Mouse (Mus musculus) CH12.LX (cell line): ENCODE measurements around the gene Phex. TPM values are rescaled to one million over a fixed set of nuclear protein-coding genes. Genes with fewer than 3 reads are reported as not detected.

ENCODE experiments used
- DNase-seq: peaks from one replicate; pipeline ENCODE4 v3.0.0-alpha.2; 2013; ENCODE audit errors: extremely low read depth
- H3K27ac ChIP-seq: 2 replicates; pipeline ENCODE4 v1.5.1; 2012; ENCODE audit warnings: low read depth, mild to moderate bottlenecking, control low read depth, moderate library complexity; ENCODE audit not compliant: insufficient read depth
- H3K27me3 ChIP-seq: replicated peaks from 2 replicates; pipeline ENCODE3; 2012; ENCODE audit warnings: inconsistent platforms
- H3K36me3 ChIP-seq, 2 experiments: replicated peaks in 1 of 2; 2 replicates each; pipeline versions ENCODE3 to v1.6.1; 2012; ENCODE audit warnings: inconsistent platforms in 1 of 2, low read length in 1 of 2, mild to moderate bottlenecking in 1 of 2, mixed read lengths in 1 of 2, moderate library complexity in 1 of 2; ENCODE audit not compliant: control insufficient read depth in 1 of 2, insufficient read depth in 1 of 2
- H3K4me1 ChIP-seq, 2 experiments: 2 replicates each; pipeline ENCODE4 v1.6.1; 2012; ENCODE audit warnings: inconsistent platforms in 1 of 2, moderate library complexity in 1 of 2; ENCODE audit not compliant: insufficient read depth in 2 of 2, control insufficient read depth in 1 of 2
- H3K4me2 ChIP-seq: 2 replicates; pipeline ENCODE4 v1.6.1; 2012; ENCODE audit warnings: low read depth, mild to moderate bottlenecking, control low read depth; ENCODE audit not compliant: poor library complexity, insufficient read depth, severe bottlenecking
- H3K4me3 ChIP-seq, 3 experiments: fragments of 150-350 bp in 1 of 3; sonication (generic) in 1 of 3; replicated peaks in 1 of 3; 2 replicates each; pipeline versions ENCODE3 to v1.5.1; 2011 to 2012; ENCODE audit warnings: low read depth in 2 of 3, low read length in 2 of 3, mild to moderate bottlenecking in 2 of 3, moderate library complexity in 2 of 3, control low read depth in 1 of 3, improper control_type of control experiment in 1 of 3, inconsistent platforms in 1 of 3, mixed read lengths in 1 of 3; ENCODE audit not compliant: poor library complexity in 1 of 3
- H3K79me2 ChIP-seq: replicated peaks from 2 replicates; pipeline ENCODE4 v1.6.1; 2012; ENCODE audit warnings: mild to moderate bottlenecking, moderate library complexity; ENCODE audit not compliant: control insufficient read depth, poor library complexity, insufficient read depth, severe bottlenecking; ENCODE audit errors: extremely low read depth
- H3K9ac ChIP-seq: 2 replicates; pipeline ENCODE4 v1.6.1; 2012; ENCODE audit warnings: low read depth, mild to moderate bottlenecking, control low read depth, moderate library complexity; ENCODE audit not compliant: insufficient read depth
- H3K9me3 ChIP-seq: replicated peaks from 2 replicates; pipeline ENCODE3; 2012; ENCODE audit warnings: low read length, inconsistent platforms, mixed read lengths
- BHLHE40 ChIP-seq: IDR thresholded peaks from 2 replicates; pipeline ENCODE4 v1.6.1; 2011; ENCODE audit warnings: mild to moderate bottlenecking, low read depth, low read length, improper control_type of control experiment
- E2F4 ChIP-seq: IDR thresholded peaks from 2 replicates; pipeline ENCODE4 v1.6.1; 2011; ENCODE audit warnings: low read depth, low read length, improper control_type of control experiment; ENCODE audit not compliant: insufficient replicate concordance
- EP300 ChIP-seq: IDR thresholded peaks from 2 replicates; pipeline ENCODE4 v1.6.1; 2011; ENCODE audit warnings: low read length, improper control_type of control experiment
- HCFC1 ChIP-seq: IDR thresholded peaks from 2 replicates; pipeline ENCODE4 v1.6.1; 2012; ENCODE audit warnings: low read depth, mild to moderate bottlenecking, inconsistent platforms, low read length, improper control_type of control experiment
- IRF4 ChIP-seq: IDR thresholded peaks from 2 replicates; pipeline ENCODE4 v1.6.1; 2014; ENCODE audit warnings: low read depth, mild to moderate bottlenecking, inconsistent platforms, low read length, improper control_type of control experiment
- MAZ ChIP-seq: IDR thresholded peaks from 2 replicates; pipeline ENCODE4 v1.6.1; 2012; ENCODE audit warnings: low read depth, mild to moderate bottlenecking, inconsistent platforms, low read length, improper control_type of control experiment, moderate library complexity
- MEF2A ChIP-seq: IDR thresholded peaks from 2 replicates; pipeline ENCODE4 v1.6.1; 2014; ENCODE audit warnings: low read depth, mild to moderate bottlenecking, inconsistent platforms, low read length, improper control_type of control experiment, borderline replicate concordance
- MXI1 ChIP-seq: IDR thresholded peaks from 2 replicates; pipeline ENCODE4 v1.6.1; 2011; ENCODE audit warnings: mild to moderate bottlenecking, low read depth, low read length, improper control_type of control experiment
- MYC ChIP-seq: IDR thresholded peaks from 2 replicates; pipeline ENCODE4 v1.6.1; 2011; ENCODE audit warnings: low read depth, mild to moderate bottlenecking, improper control_type of control experiment, low read length
- NRF1 ChIP-seq: IDR thresholded peaks from 2 replicates; pipeline ENCODE4 v1.6.1; 2014; ENCODE audit warnings: low read depth, mild to moderate bottlenecking, inconsistent platforms, low read length, improper control_type of control experiment, moderate library complexity
- PAX5 ChIP-seq: IDR thresholded peaks from 2 replicates; pipeline ENCODE4 v1.6.1; 2012; ENCODE audit warnings: low read length, inconsistent platforms, mixed read lengths
- RAD21 ChIP-seq: IDR thresholded peaks from 2 replicates; pipeline ENCODE4 v1.6.1; 2011; ENCODE audit warnings: low read depth, mild to moderate bottlenecking, low read length, improper control_type of control experiment, moderate library complexity
- RCOR1 ChIP-seq: conservative IDR thresholded peaks from 2 replicates; pipeline ENCODE4 v1.6.1; 2012; ENCODE audit warnings: low read depth, mild to moderate bottlenecking, inconsistent platforms, low read length, improper control_type of control experiment
- SIN3A ChIP-seq: IDR thresholded peaks from 2 replicates; pipeline ENCODE4 v1.6.1; 2012; ENCODE audit warnings: low read length, improper control_type of control experiment, inconsistent platforms
- TCF12 ChIP-seq: IDR thresholded peaks from 2 replicates; pipeline ENCODE4 v1.6.1; 2014; ENCODE audit warnings: low read depth, mild to moderate bottlenecking, inconsistent platforms, low read length, improper control_type of control experiment
- ZC3H11A ChIP-seq: IDR thresholded peaks from 2 replicates; pipeline ENCODE4 v1.6.1; 2012; ENCODE audit warnings: low read depth, mild to moderate bottlenecking, inconsistent platforms, low read length, improper control_type of control experiment
- ZKSCAN1 ChIP-seq: IDR thresholded peaks from 2 replicates; pipeline ENCODE4 v1.6.1; 2012; ENCODE audit warnings: low read depth, inconsistent platforms, low read length, improper control_type of control experiment, borderline replicate concordance
- ZMIZ1 ChIP-seq: IDR thresholded peaks from 2 replicates; pipeline ENCODE4 v1.6.1; 2012; ENCODE audit warnings: low read depth, mild to moderate bottlenecking, inconsistent platforms, low read length, improper control_type of control experiment
- dilution Hi-C: fragments of 300-500 bp; cut with MboI; formaldehyde crosslinking; loops from 2 replicates; pipeline ENCODE4 v1.14.3; 2020; ENCODE audit warnings: low sequenced_read_pairs; ENCODE audit not compliant: extremely low pct_unique_long_range_greater_than_20kb, extremely low pct_ligation_motif_present
- in situ Hi-C: fragments of 300-500 bp; cut with MboI; formaldehyde crosslinking; loops from 3 replicates; pipeline ENCODE4 v1.14.3; 2019; ENCODE audit warnings: low sequenced_read_pairs, low pct_ligation_motif_present, low pct_unique_long_range_greater_than_20kb, mixed read lengths
- polyA plus RNA-seq: library from polyadenylated mRNA; unstranded; fragments of >175 nt; gene quantifications from 2 replicates; pipeline ENCODE4 v1.2.1, GENCODE M21; 2012; ENCODE audit warnings: low read depth; ENCODE audit not compliant: insufficient read length
- total RNA-seq, 2 experiments: library from RNA; depleted of rRNA; stranded (reverse); fragments of 300-350 nt in 1 of 2; fragments of >200 nt in 1 of 2; gene quantifications; 2 replicates each; pipeline ENCODE4 v1.2.3; 2012 to 2014

Gene Phex
- total and polyA plus RNA-seq, 3 experiments, result 0.07 to 0.17 (median 0.09) TPM

DNA sequence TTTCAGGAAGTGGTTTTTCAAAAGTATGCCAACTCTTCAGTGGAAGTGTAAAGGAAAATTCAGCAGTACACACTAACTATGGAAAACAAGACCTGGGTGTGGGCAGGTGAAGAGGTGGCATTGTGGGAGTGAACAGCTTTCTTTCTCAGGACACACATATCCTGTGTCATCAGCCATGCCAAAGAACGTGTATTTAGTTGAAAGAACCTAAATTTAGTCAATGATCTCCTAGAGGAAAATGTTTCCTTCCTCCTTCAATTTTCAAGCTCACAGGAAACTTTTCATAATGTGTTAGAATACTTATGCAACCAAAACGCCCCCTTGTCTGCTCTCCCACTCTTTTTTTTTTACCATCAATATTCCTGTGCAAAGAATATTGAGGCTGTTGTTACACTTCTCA, 23.9 kb downstream of the Phex start:
- no peak overlapping the region for H3K4me2 ChIP-seq
- in situ Hi-C loops, result no loop called here
- no peak for TF ChIP-seq MYC
- peak; percentile 48; the same call in 1 of the 2 replicates for TF ChIP-seq EP300
- TF ChIP-seq, all 38 proteins: peak for 1
- H3K4me3 ChIP-seq, result no peak overlapping the region
- no peaks in the 10 kb centered on the region for H3K36me3 ChIP-seq
- no peaks in the 10 kb centered on the region for H3K27me3 ChIP-seq
- H3K9me3 ChIP-seq, result no peaks in the 10 kb centered on the region
- H3K79me2 ChIP-seq, result no peaks in the 10 kb centered on the region
- H3K27ac ChIP-seq, result no peak overlapping the region
- H3K9ac ChIP-seq, result no peak overlapping the region
- DNase-seq, result peak; percentile 4
- dilution Hi-C loops, result no loop called here
- H3K4me1 ChIP-seq, result peaks cover 0 to 14% of the 10 kb centered on the region in 2 experiments; a peak in 2 of 4 replicates

GRCm38 (mm10) chrX:157390102-157390501, 25.0 kb downstream of the Phex start:
- Histone ChIP-seq H3K9me3 (no peaks in the 10 kb centered on the region), H3K79me2 (no peaks in the 10 kb centered on the region), H3K4me2 (no peak overlapping the region), H3K36me3 (no peaks in the 10 kb centered on the region), H3K27ac (no peak overlapping the region), H3K4me1 (peaks cover 0 to 14% of the 10 kb centered on the region in 2 experiments; a peak in 2 of 4 replicates), H3K27me3 (no peaks in the 10 kb centered on the region), H3K9ac (no peak overlapping the region), H3K4me3 (no peak overlapping the region)
- peak; percentile 17 for DNase-seq
- TF ChIP-seq E2F4 (no peak), EP300 (0 out of 2 replicates have a peak, but pooled peaks have one; percentile 33)
- dilution Hi-C loops (no loop called here), in situ Hi-C loops (no loop called here)

GRCm38 (mm10) chrX:157388419-157388818, 26.7 kb downstream of the Phex start:
- H3K4me3 ChIP-seq, result no peak overlapping the region
- dilution Hi-C loops, result no loop called here
- no peaks in the 10 kb centered on the region for H3K9me3 ChIP-seq
- no peaks in the 10 kb centered on the region for H3K36me3 ChIP-seq
- DNase-seq, result no peak
- peaks cover 0 to 9% of the 10 kb centered on the region in 2 experiments; a peak in 2 of 4 replicates for H3K4me1 ChIP-seq
- in situ Hi-C loops, result no loop called here
- no peak overlapping the region for H3K4me2 ChIP-seq
- no peaks in the 10 kb centered on the region for H3K79me2 ChIP-seq
- H3K27me3 ChIP-seq, result no peaks in the 10 kb centered on the region
- no peak overlapping the region for H3K27ac ChIP-seq
- no peak overlapping the region for H3K9ac ChIP-seq
- TF ChIP-seq PAX5 (no peak), IRF4 (no peak), ZKSCAN1 (no peak), RCOR1 (no peak), MAZ (no peak), MEF2A (no peak), ZC3H11A (no peak), BHLHE40 (no peak), MXI1 (no peak), TCF12 (no peak), RAD21 (no peak), HCFC1 (no peak), NRF1 (no peak), ZMIZ1 (no peak), SIN3A (no peak)
